Mouse (Mus musculus): ENCODE data around the gene Pnma1.

- TF ChIP-seq POLR2A (IDR thresholded peaks at IDR 0.05; ENCODE audit: control insufficient read depth in 1 of 2, insufficient read depth in 1 of 2, low read depth in 1 of 2, low read length in 2 of 2, poor library complexity in 1 of 2), result peak in 1 of 2 experiments; percentile 39; a peak in 2 of 4 replicates
- no peak for TF ChIP-seq ZKSCAN1 (IDR thresholded peaks at IDR 0.05; ENCODE audit: low read depth, low read length)
- TF ChIP-seq CTCF (IDR thresholded peaks at IDR 0.05 in 2 of 3, conservative IDR thresholded peaks at IDR 0.05 in 1 of 3; ENCODE audit: control insufficient read depth in 1 of 3, insufficient read depth in 1 of 3, low read depth in 2 of 3, low read length in 3 of 3, poor library complexity in 1 of 3, severe bottlenecking in 1 of 3), result no peak
- TF ChIP-seq MAFK (IDR thresholded peaks at IDR 0.05; ENCODE audit: borderline replicate concordance, low read depth, low read length), result no peak
- peak; percentile 89 for TF ChIP-seq MAX (IDR thresholded peaks at IDR 0.05; ENCODE audit: low read length)
Measured at GRCm38 (mm10) chr12:84176126-84176769, 28.0 kb upstream of the Pnma1 start.

All from MEL (cell line).